Mouse (Mus musculus): ENCODE results near the gene Ddx56. TPM values are rescaled to one million over a fixed set of nuclear protein-coding genes. Genes with fewer than 3 reads are reported as not detected.

The Ddx56 gene
- polyA plus RNA-seq, 1 experiment from 2014 or later = 68.9 TPM

GRCm38 (mm10) chr11:6293601-6294000 lies 26.0 kb upstream of the Ddx56 start:
- H3K9ac ChIP-seq (ENCODE audit: low read depth, low read length) = no peak overlapping the region
- no peak for ATAC-seq
- peaks cover 15% of the 10 kb centered on the region for H3K36me3 ChIP-seq (ENCODE audit: control insufficient read depth, insufficient read depth, low read length)
- WGBS = 97% methylated on average over 2 of the region's 2 CpGs
- no peaks in the 10 kb centered on the region for H3K27me3 ChIP-seq (ENCODE audit: control insufficient read depth, insufficient read depth, low read depth, low read length)
- H3K4me2 ChIP-seq (ENCODE audit: low read length) = no peak overlapping the region
- H3K4me1 ChIP-seq (ENCODE audit: control insufficient read depth, insufficient read depth, low read length) = peaks cover 14% of the 10 kb centered on the region
- H3K9me3 ChIP-seq (replicated peaks; ENCODE audit: control insufficient read depth, low read length, poor library complexity, severe bottlenecking) = no peaks in the 10 kb centered on the region
- H3K4me3 ChIP-seq (ENCODE audit: low read depth, low read length) = no peak overlapping the region
- no peak overlapping the region for H3K27ac ChIP-seq (ENCODE audit: low read length)

GRCm38 (mm10) chr11:6292988-6293349 lies 25.4 kb upstream of the Ddx56 start:
- Histone ChIP-seq H3K4me3 (ENCODE audit: low read depth, low read length) (peak overlapping the region; percentile 78), H3K4me2 (ENCODE audit: low read length) (peak overlapping the region; percentile 74), H3K4me1 (ENCODE audit: control insufficient read depth, insufficient read depth, low read length) (peaks cover 14% of the 10 kb centered on the region), H3K9ac (ENCODE audit: low read depth, low read length) (no peak overlapping the region), H3K27ac (ENCODE audit: low read length) (0 out of 2 replicates have a peak overlapping the region, but pooled peaks have one; percentile 93), H3K27me3 (ENCODE audit: control insufficient read depth, insufficient read depth, low read depth, low read length) (no peaks in the 10 kb centered on the region), H3K9me3 (replicated peaks; ENCODE audit: control insufficient read depth, low read length, poor library complexity, severe bottlenecking) (no peaks in the 10 kb centered on the region), H3K36me3 (ENCODE audit: control insufficient read depth, insufficient read depth, low read length) (peaks cover 10% of the 10 kb centered on the region)
- no peak for ATAC-seq
- WGBS = 95% methylated on average over 4 of the region's 4 CpGs

GRCm38 (mm10) chr11:6292116-6292987 lies 24.8 kb upstream of the Ddx56 start:
- H3K27ac ChIP-seq (ENCODE audit: low read length) = peak overlapping the region; percentile 93
- peak overlapping the region; percentile 81 for H3K9ac ChIP-seq (ENCODE audit: low read depth, low read length)
- peak overlapping the region; percentile 74 for H3K4me2 ChIP-seq (ENCODE audit: low read length)
- H3K27me3 ChIP-seq (ENCODE audit: control insufficient read depth, insufficient read depth, low read depth, low read length) = no peaks in the 10 kb centered on the region
- 16% methylated on average over 33 of the region's 33 CpGs for WGBS
- H3K36me3 ChIP-seq (ENCODE audit: control insufficient read depth, insufficient read depth, low read length) = peaks cover 4% of the 10 kb centered on the region; the same call in 1 of the 2 replicates
- H3K9me3 ChIP-seq (replicated peaks; ENCODE audit: control insufficient read depth, low read length, poor library complexity, severe bottlenecking) = no peaks in the 10 kb centered on the region
- peak; percentile 52 for ATAC-seq
- H3K4me3 ChIP-seq (ENCODE audit: low read depth, low read length) = peak overlapping the region; percentile 78
- peaks cover 14% of the 10 kb centered on the region for H3K4me1 ChIP-seq (ENCODE audit: control insufficient read depth, insufficient read depth, low read length)

- H3K27ac ChIP-seq (ENCODE audit: low read length) = peak within 1 kb of the TSS; percentile 93
- H3K36me3 ChIP-seq (ENCODE audit: control insufficient read depth, insufficient read depth, low read length) = no peaks in the 10 kb centered on the region
- H3K9ac ChIP-seq (ENCODE audit: low read depth, low read length) = peak within 1 kb of the TSS; percentile 81
- no peaks in the 10 kb centered on the region for H3K27me3 ChIP-seq (ENCODE audit: control insufficient read depth, insufficient read depth, low read depth, low read length)
- under 1% methylated on average over 73 of the region's 77 CpGs for WGBS
- H3K4me2 ChIP-seq (ENCODE audit: low read length) = peak within 1 kb of the TSS; percentile 74
- peak within 1 kb of the TSS; percentile 78 for H3K4me3 ChIP-seq (ENCODE audit: low read depth, low read length)
- H3K4me1 ChIP-seq (ENCODE audit: control insufficient read depth, insufficient read depth, low read length) = peaks cover 14% of the 10 kb centered on the region
- no peaks in the 10 kb centered on the region for H3K9me3 ChIP-seq (replicated peaks; ENCODE audit: control insufficient read depth, low read length, poor library complexity, severe bottlenecking)
- peak; percentile 99 for ATAC-seq
Observed at GRCm38 (mm10) chr11:6291401-6292115, 24.0 kb upstream of the Ddx56 start, which contains the start of gene Ogdh. Gene Ogdh (plus strand): TSS chr11:6291633.

GRCm38 (mm10) chr11:6290883-6291282 lies 23.3 kb upstream of the Ddx56 start:
- WGBS = 21% methylated on average over 3 of the region's 3 CpGs
- Histone ChIP-seq H3K4me1 (ENCODE audit: control insufficient read depth, insufficient read depth, low read length) (peaks cover 14% of the 10 kb centered on the region), H3K4me3 (ENCODE audit: low read depth, low read length) (peak overlapping the region; percentile 78), H3K36me3 (ENCODE audit: control insufficient read depth, insufficient read depth, low read length) (no peaks in the 10 kb centered on the region), H3K9me3 (replicated peaks; ENCODE audit: control insufficient read depth, low read length, poor library complexity, severe bottlenecking) (no peaks in the 10 kb centered on the region), H3K4me2 (ENCODE audit: low read length) (peak overlapping the region; percentile 74), H3K27ac (ENCODE audit: low read length) (peak overlapping the region; percentile 93; the same call in 1 of the 2 replicates), H3K9ac (ENCODE audit: low read depth, low read length) (peak overlapping the region; percentile 81), H3K27me3 (ENCODE audit: control insufficient read depth, insufficient read depth, low read depth, low read length) (no peaks in the 10 kb centered on the region)
- no peak for ATAC-seq

GRCm38 (mm10) chr11:6290138-6290537 lies 22.6 kb upstream of the Ddx56 start:
- H3K27ac ChIP-seq (ENCODE audit: low read length) = no peak overlapping the region
- no peak overlapping the region for H3K9ac ChIP-seq (ENCODE audit: low read depth, low read length)
- H3K4me3 ChIP-seq (ENCODE audit: low read depth, low read length) = no peak overlapping the region
- H3K9me3 ChIP-seq (replicated peaks; ENCODE audit: control insufficient read depth, low read length, poor library complexity, severe bottlenecking) = no peaks in the 10 kb centered on the region
- no peaks in the 10 kb centered on the region for H3K36me3 ChIP-seq (ENCODE audit: control insufficient read depth, insufficient read depth, low read length)
- H3K4me1 ChIP-seq (ENCODE audit: control insufficient read depth, insufficient read depth, low read length) = peaks cover 14% of the 10 kb centered on the region
- no peaks in the 10 kb centered on the region for H3K27me3 ChIP-seq (ENCODE audit: control insufficient read depth, insufficient read depth, low read depth, low read length)
- WGBS = 96% methylated on average over 3 of the region's 3 CpGs
- ATAC-seq = no peak
- H3K4me2 ChIP-seq (ENCODE audit: low read length) = no peak overlapping the region

- no peaks in the 10 kb centered on the region for H3K4me1 ChIP-seq (ENCODE audit: control insufficient read depth, insufficient read depth, low read length)
- no peak overlapping the region for H3K4me3 ChIP-seq (ENCODE audit: low read depth, low read length)
- H3K4me2 ChIP-seq (ENCODE audit: low read length) = no peak overlapping the region
- H3K27ac ChIP-seq (ENCODE audit: low read length) = no peak overlapping the region
- no peaks in the 10 kb centered on the region for H3K27me3 ChIP-seq (ENCODE audit: control insufficient read depth, insufficient read depth, low read depth, low read length)
- ATAC-seq = no peak
- 67% methylated on average over 3 of the region's 3 CpGs for WGBS
- H3K36me3 ChIP-seq (ENCODE audit: control insufficient read depth, insufficient read depth, low read length) = no peaks in the 10 kb centered on the region
- H3K9me3 ChIP-seq (replicated peaks; ENCODE audit: control insufficient read depth, low read length, poor library complexity, severe bottlenecking) = 0 out of 2 replicates have a peak, but pooled peaks cover 2% of the 10 kb centered on the region
- no peak overlapping the region for H3K9ac ChIP-seq (ENCODE audit: low read depth, low read length)
Observed at GRCm38 (mm10) chr11:6282940-6283339, 15.4 kb upstream of the Ddx56 start.

- H3K27ac ChIP-seq (ENCODE audit: low read length) = no peak overlapping the region
- ATAC-seq = no peak
- H3K4me2 ChIP-seq (ENCODE audit: low read length) = no peak overlapping the region
- H3K36me3 ChIP-seq (ENCODE audit: control insufficient read depth, insufficient read depth, low read length) = peaks cover 4% of the 10 kb centered on the region
- H3K9me3 ChIP-seq (replicated peaks; ENCODE audit: control insufficient read depth, low read length, poor library complexity, severe bottlenecking) = 0 out of 2 replicates have a peak, but pooled peaks cover 2% of the 10 kb centered on the region
- H3K4me3 ChIP-seq (ENCODE audit: low read depth, low read length) = no peak overlapping the region
- H3K4me1 ChIP-seq (ENCODE audit: control insufficient read depth, insufficient read depth, low read length) = peaks cover 22% of the 10 kb centered on the region
- H3K9ac ChIP-seq (ENCODE audit: low read depth, low read length) = no peak overlapping the region
- no peaks in the 10 kb centered on the region for H3K27me3 ChIP-seq (ENCODE audit: control insufficient read depth, insufficient read depth, low read depth, low read length)
- WGBS = 85% methylated on average over 3 of the region's 3 CpGs
Observed at GRCm38 (mm10) chr11:6276466-6276865, 8.9 kb upstream of the Ddx56 start.

GRCm38 (mm10) chr11:6275094-6275484 lies 7.5 kb upstream of the Ddx56 start:
- no peak; the same call in 1 of the 2 replicates for ATAC-seq
- H3K27me3 ChIP-seq (ENCODE audit: control insufficient read depth, insufficient read depth, low read depth, low read length) = no peaks in the 10 kb centered on the region
- H3K4me3 ChIP-seq (ENCODE audit: low read depth, low read length) = peak overlapping the region; percentile 95
- H3K4me2 ChIP-seq (ENCODE audit: low read length) = peak overlapping the region; percentile 65
- H3K9me3 ChIP-seq (replicated peaks; ENCODE audit: control insufficient read depth, low read length, poor library complexity, severe bottlenecking) = no peaks in the 10 kb centered on the region
- peaks cover 22% of the 10 kb centered on the region for H3K4me1 ChIP-seq (ENCODE audit: control insufficient read depth, insufficient read depth, low read length)
- 24% methylated on average over 7 of the region's 7 CpGs for WGBS
- peak overlapping the region; percentile 81 for H3K27ac ChIP-seq (ENCODE audit: low read length)
- peaks cover 9% of the 10 kb centered on the region for H3K36me3 ChIP-seq (ENCODE audit: control insufficient read depth, insufficient read depth, low read length)
- H3K9ac ChIP-seq (ENCODE audit: low read depth, low read length) = peak overlapping the region; percentile 94
